Mouse (Mus musculus) testis, adult 2 months (tissue): Measurements from ENCODE around the gene Pitx1.

Source experiments
- CTCF ChIP-seq: fragments of 200-500 bp; IDR thresholded peaks from 2 replicates; pipeline ENCODE4 v1.5.1; 2012; ENCODE audit warnings: low read depth, mild to moderate bottlenecking, inconsistent platforms, low read length, moderate library complexity; ENCODE audit not compliant: control insufficient read depth, insufficient read depth, insufficient replicate concordance
- POLR2A ChIP-seq: fragments of 200-500 bp; IDR thresholded peaks from 2 replicates; pipeline ENCODE4 v1.6.1; 2012; ENCODE audit warnings: low read depth, mild to moderate bottlenecking, inconsistent platforms, low read length, moderate library complexity; ENCODE audit not compliant: control insufficient read depth

DNA sequence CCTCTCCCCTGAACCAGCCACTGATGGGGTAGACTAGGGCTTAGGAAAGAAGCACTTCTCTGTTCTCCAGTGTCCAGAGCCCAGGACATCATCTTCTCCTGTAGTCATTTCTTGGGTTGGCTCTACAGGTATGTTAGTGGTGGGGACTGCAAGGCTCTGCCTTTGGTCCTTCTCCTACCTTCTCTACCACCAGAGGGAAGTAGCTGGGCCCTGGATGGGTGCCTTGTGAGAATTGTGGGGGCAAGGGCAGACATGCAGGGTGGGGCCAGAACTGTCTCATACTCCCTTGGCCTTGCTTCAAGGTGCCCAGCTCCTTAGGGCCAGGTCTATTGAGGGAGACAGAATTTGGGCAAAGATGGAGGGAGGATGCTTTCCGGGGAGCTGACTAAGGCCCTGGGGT, 3.4 kb downstream of the Pitx1 start:
- no peak for TF ChIP-seq POLR2A
- TF ChIP-seq CTCF = no peak
